Mouse (Mus musculus): Measurements from ENCODE around the gene Rps6ka3.

The Rps6ka3 gene

GRCm38 (mm10) chrX:159210007-159210406 is at the start of gene Rps6ka3:
Gene Rps6ka3, plus strand, starts transcription at chrX:159210307.
- no peak for DNase-seq (ENCODE audit: low spot score in 2 of 2)

GRCm38 (mm10) chrX:159169200-159169599 is 40.9 kb upstream of the Rps6ka3 start:
- no peak for DNase-seq (ENCODE audit: low spot score in 2 of 2)

GRCm38 (mm10) chrX:159171579-159171978 is 38.5 kb upstream of the Rps6ka3 start:
- no peak for DNase-seq (ENCODE audit: low spot score in 2 of 2)

- DNase-seq (ENCODE audit: low spot score in 2 of 2): peak in 1 of 2 experiments; percentile 12
Measured at GRCm38 (mm10) chrX:159191581-159191980, 18.5 kb upstream of the Rps6ka3 start.

GRCm38 (mm10) chrX:159199495-159199894 is 10.6 kb upstream of the Rps6ka3 start:
- DNase-seq (ENCODE audit: low spot score in 2 of 2): peak; percentile 61 to 63

GRCm38 (mm10) chrX:159200101-159200500 is 10.0 kb upstream of the Rps6ka3 start:
- peak; percentile 61 to 65 for DNase-seq (ENCODE audit: low spot score in 2 of 2)

GRCm38 (mm10) chrX:159210892-159211583 is 931 bp downstream of the Rps6ka3 start:
- DNase-seq (ENCODE audit: low spot score in 2 of 2): peak; percentile 20 to 27

- no peak for DNase-seq (ENCODE audit: low spot score in 2 of 2)
Measured at GRCm38 (mm10) chrX:159215253-159215652, 5.1 kb downstream of the Rps6ka3 start.

GRCm38 (mm10) chrX:159222474-159222873 is 12.4 kb downstream of the Rps6ka3 start:
- no peak for DNase-seq (ENCODE audit: low spot score in 2 of 2)

- DNase-seq (ENCODE audit: low spot score in 2 of 2): no peak
Measured at GRCm38 (mm10) chrX:159237275-159237674, 27.2 kb downstream of the Rps6ka3 start.

GRCm38 (mm10) chrX:159254001-159254884 is 44.1 kb downstream of the Rps6ka3 start:
- peak; percentile 51 to 57 for DNase-seq (ENCODE audit: low spot score in 2 of 2)

- peak; percentile 89 to 90 for DNase-seq (ENCODE audit: low spot score in 2 of 2)
Measured at GRCm38 (mm10) chrX:159255123-159255978, 45.2 kb downstream of the Rps6ka3 start.

GRCm38 (mm10) chrX:159256040-159256852 is 46.1 kb downstream of the Rps6ka3 start:
- DNase-seq (ENCODE audit: low spot score in 2 of 2): peak; percentile 3 to 14

GRCm38 (mm10) chrX:159256921-159257421 is 46.9 kb downstream of the Rps6ka3 start:
- DNase-seq (ENCODE audit: low spot score in 2 of 2): peak; percentile 37 to 46

GRCm38 (mm10) chrX:159264681-159265080 is 54.6 kb downstream of the Rps6ka3 start:
- peak; percentile 9 to 34 for DNase-seq (ENCODE audit: low spot score in 2 of 2)

GRCm38 (mm10) chrX:159269072-159269471 is 59.0 kb downstream of the Rps6ka3 start:
- peak; percentile 35 to 45 for DNase-seq (ENCODE audit: low spot score in 2 of 2)

- DNase-seq (ENCODE audit: low spot score in 2 of 2): no peak
Measured at GRCm38 (mm10) chrX:159286765-159287164, 76.7 kb downstream of the Rps6ka3 start.

GRCm38 (mm10) chrX:159295879-159296278 is 85.8 kb downstream of the Rps6ka3 start:
- no peak for DNase-seq (ENCODE audit: low spot score in 2 of 2)

- no peak for DNase-seq (ENCODE audit: low spot score in 2 of 2)
Measured at GRCm38 (mm10) chrX:159302349-159303311, 92.5 kb downstream of the Rps6ka3 start.

All from spleen, postnatal 36 days (tissue).